In the genomic region with DNA sequence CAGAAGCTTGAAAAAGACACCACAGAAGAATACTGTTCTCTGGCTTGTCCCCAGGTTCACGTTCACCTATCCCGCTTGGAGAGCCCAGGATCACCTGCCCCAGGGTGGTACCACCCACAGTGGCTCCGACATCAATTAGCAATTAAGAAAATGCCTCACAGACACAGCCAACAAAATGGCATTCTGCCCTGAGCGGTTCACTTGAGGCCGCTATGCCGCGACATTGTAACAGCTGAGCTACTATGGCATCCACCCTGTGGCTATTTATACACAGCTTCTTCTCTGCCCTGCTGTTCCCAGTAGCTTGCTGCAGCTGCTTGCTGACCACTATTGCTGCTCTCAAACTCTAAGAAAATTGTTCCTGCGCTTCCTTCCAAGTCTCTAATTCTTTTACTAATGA, we compare ENCODE assay signal across 7 mouse cellular contexts. TPM values are rescaled to one million over a fixed set of nuclear protein-coding genes. Genes with fewer than 3 reads are reported as not detected.
DNase-seq lines count a peak whose midpoint lies in the region; ATAC-seq lines count a peak whose summit lies in the region.

No protein-coding gene starts in this region.

- H3K36me3 ChIP-seq in forebrain, embryonic 15.5 days: no peaks in the 10 kb centered on the region
- H3K36me3 ChIP-seq in hindbrain, embryonic 11.5 days (ENCODE audit: control insufficient read depth, insufficient read depth, low read length): no peaks in the 10 kb centered on the region
- H3K36me3 ChIP-seq in midbrain, embryonic 12.5 days: no peaks in the 10 kb centered on the region
- no peaks in the 10 kb centered on the region for H3K36me3 ChIP-seq in intestine, embryonic 16.5 days (ENCODE audit: control insufficient read depth, insufficient read depth, low read length)

- H3K27ac ChIP-seq in forebrain, embryonic 15.5 days (replicated peaks): no peak overlapping the region
- no peak overlapping the region for H3K27ac ChIP-seq in hindbrain, embryonic 11.5 days (ENCODE audit: low read depth, low read length)
- H3K27ac ChIP-seq in midbrain, embryonic 12.5 days (replicated peaks): no peak overlapping the region
- no peak overlapping the region for H3K27ac ChIP-seq in intestine, embryonic 16.5 days (ENCODE audit: low read length)

- ATAC-seq in forebrain, embryonic 15.5 days (replicated peaks): no peak; the same call in 1 of the 2 replicates
- peak; percentile 57 for ATAC-seq in hindbrain, embryonic 11.5 days (ENCODE audit: low FRiP score)
- ATAC-seq in midbrain, embryonic 12.5 days (ENCODE audit: low FRiP score, low read depth): peak; percentile 31; the same call in 1 of the 2 replicates
- ATAC-seq in intestine, embryonic 16.5 days: no peak

- no peak overlapping the region for H3K4me3 ChIP-seq in forebrain, embryonic 15.5 days
- no peak overlapping the region for H3K4me3 ChIP-seq in hindbrain, embryonic 11.5 days (ENCODE audit: low read depth, low read length)
- no peak overlapping the region for H3K4me3 ChIP-seq in midbrain, embryonic 12.5 days
- no peak overlapping the region for H3K4me3 ChIP-seq in intestine, embryonic 16.5 days (ENCODE audit: low read length)

- H3K4me2 ChIP-seq in forebrain, embryonic 15.5 days (replicated peaks): peak overlapping the region; percentile 74
- H3K4me2 ChIP-seq in hindbrain, embryonic 11.5 days (replicated peaks; ENCODE audit: low read depth, low read length): no peak overlapping the region
- peak overlapping the region; percentile 65 for H3K4me2 ChIP-seq in midbrain, embryonic 12.5 days (replicated peaks)
- no peak overlapping the region for H3K4me2 ChIP-seq in intestine, embryonic 16.5 days (ENCODE audit: low read depth, low read length)

- H3K9ac ChIP-seq in forebrain, embryonic 15.5 days (replicated peaks): no peak overlapping the region
- H3K9ac ChIP-seq in hindbrain, embryonic 11.5 days (ENCODE audit: low read depth, low read length): no peak overlapping the region
- no peak overlapping the region for H3K9ac ChIP-seq in midbrain, embryonic 12.5 days (replicated peaks)
- H3K9ac ChIP-seq in intestine, embryonic 16.5 days (ENCODE audit: low read depth, low read length): no peak overlapping the region

- H3K9me3 ChIP-seq in forebrain, embryonic 15.5 days: no peaks in the 10 kb centered on the region
- no peaks in the 10 kb centered on the region for H3K9me3 ChIP-seq in hindbrain, embryonic 11.5 days (ENCODE audit: control insufficient read depth, low read length)
- no peaks in the 10 kb centered on the region for H3K9me3 ChIP-seq in midbrain, embryonic 12.5 days
- H3K9me3 ChIP-seq in intestine, embryonic 16.5 days (ENCODE audit: control insufficient read depth, low read length): no peaks in the 10 kb centered on the region

- peaks cover 13% of the 10 kb centered on the region; the same call in 1 of the 2 replicates for H3K27me3 ChIP-seq in forebrain, embryonic 15.5 days
- H3K27me3 ChIP-seq in hindbrain, embryonic 11.5 days (ENCODE audit: control insufficient read depth, insufficient read depth, low read length): peaks cover 17% of the 10 kb centered on the region
- H3K27me3 ChIP-seq in midbrain, embryonic 12.5 days: peaks cover 49% of the 10 kb centered on the region
- H3K27me3 ChIP-seq in intestine, embryonic 16.5 days (replicated peaks; ENCODE audit: control insufficient read depth, insufficient read depth, low read length): peaks cover 24% of the 10 kb centered on the region

- DNase-seq in right cerebral cortex, postnatal 10 days (ENCODE audit: low spot score in 2 of 2): peak; percentile 61 to 68
- no peak for DNase-seq in right cerebral cortex, postnatal 4 days
- DNase-seq in hindbrain, embryonic 11.5 days (ENCODE audit: low spot score): peak; percentile 36
- DNase-seq in adrenal gland, postnatal 10 days: no peak

- 4% methylated on average over 8 of the region's 8 CpGs for WGBS in forebrain, embryonic 15.5 days
- WGBS in hindbrain, embryonic 11.5 days: 13% methylated on average over 8 of the region's 8 CpGs
- WGBS in midbrain, embryonic 12.5 days: 12% methylated on average over 8 of the region's 8 CpGs
- 15% methylated on average over 8 of the region's 8 CpGs for WGBS in intestine, embryonic 16.5 days

- H3K4me1 ChIP-seq in forebrain, embryonic 15.5 days: peaks cover 23% of the 10 kb centered on the region
- no peaks in the 10 kb centered on the region for H3K4me1 ChIP-seq in hindbrain, embryonic 11.5 days (replicated peaks; ENCODE audit: control insufficient read depth, insufficient read depth, low read length)
- H3K4me1 ChIP-seq in midbrain, embryonic 12.5 days: peaks cover 14% of the 10 kb centered on the region
- peaks cover 15% of the 10 kb centered on the region for H3K4me1 ChIP-seq in intestine, embryonic 16.5 days (ENCODE audit: control insufficient read depth, insufficient read depth, low read length)

RNA-seq across cellular contexts. Expression of a gene that starts 52.5 kb away (rescaled TPM):
- 84.1 and 87.3 TPM in 2 replicates for polyA plus RNA-seq in forebrain, embryonic 15.5 days (2015; fragmentation: Nextera tagmentation; extraction: Ambion mirVana)
- 114 and 134 TPM in 2 replicates for polyA plus RNA-seq in hindbrain, embryonic 11.5 days (2014; fragmentation: Nextera tagmentation; extraction: Ambion mirVana)
- polyA plus RNA-seq in midbrain, embryonic 12.5 days (2016; fragmentation: Nextera tagmentation; extraction: Ambion mirVana): 91.9 and 102 TPM in 2 replicates
- polyA plus RNA-seq in intestine, embryonic 16.5 days (2015; fragmentation: Nextera tagmentation; extraction: Ambion mirVana): 101 and 115 TPM in 2 replicates
- 10 to 100 TPM; 68.5 to 81.1 TPM for total RNA-seq in adrenal gland, postnatal 10 days (2021)

RNA-seq across cellular contexts. Expression of a gene that starts 53.4 kb away (rescaled TPM):
- polyA plus RNA-seq in forebrain, embryonic 15.5 days (2015; fragmentation: Nextera tagmentation; extraction: Ambion mirVana): 8.4 and 8.5 TPM in 2 replicates
- polyA plus RNA-seq in hindbrain, embryonic 11.5 days (2014; fragmentation: Nextera tagmentation; extraction: Ambion mirVana): 8.4 and 8.8 TPM in 2 replicates
- polyA plus RNA-seq in midbrain, embryonic 12.5 days (2016; fragmentation: Nextera tagmentation; extraction: Ambion mirVana): 6.7 TPM in 2 replicates
- polyA plus RNA-seq in intestine, embryonic 16.5 days (2015; fragmentation: Nextera tagmentation; extraction: Ambion mirVana): 2.7 and 3.7 TPM in 2 replicates
- 10 to 100 TPM; 18.6 to 19.1 TPM for total RNA-seq in adrenal gland, postnatal 10 days (2021)

Comparison
In these comparisons a context has a peak if more than half of its experiments do, and no peak if none do; other contexts are left out.
1. DNase-seq: peak in right cerebral cortex, postnatal 10 days (2 of 2) and hindbrain, embryonic 11.5 days (single experiment); none in right cerebral cortex, postnatal 4 days (single experiment) and adrenal gland, postnatal 10 days (single experiment).
2. ATAC-seq: peak in hindbrain, embryonic 11.5 days (single experiment) and midbrain, embryonic 12.5 days (single experiment); none in forebrain, embryonic 15.5 days (single experiment) and intestine, embryonic 16.5 days (single experiment).
3. H3K4me2 ChIP-seq: peak in forebrain, embryonic 15.5 days (single experiment) and midbrain, embryonic 12.5 days (single experiment); none in hindbrain, embryonic 11.5 days (single experiment) and intestine, embryonic 16.5 days (single experiment).